Mouse (Mus musculus): ENCODE measurements around the gene Pttg1ip.

Pttg1ip gene

GRCm38 (mm10) chr10:77608589-77608988 lies 27.1 kb downstream of the Pttg1ip start:
- DNase-seq, result no peak

DNA sequence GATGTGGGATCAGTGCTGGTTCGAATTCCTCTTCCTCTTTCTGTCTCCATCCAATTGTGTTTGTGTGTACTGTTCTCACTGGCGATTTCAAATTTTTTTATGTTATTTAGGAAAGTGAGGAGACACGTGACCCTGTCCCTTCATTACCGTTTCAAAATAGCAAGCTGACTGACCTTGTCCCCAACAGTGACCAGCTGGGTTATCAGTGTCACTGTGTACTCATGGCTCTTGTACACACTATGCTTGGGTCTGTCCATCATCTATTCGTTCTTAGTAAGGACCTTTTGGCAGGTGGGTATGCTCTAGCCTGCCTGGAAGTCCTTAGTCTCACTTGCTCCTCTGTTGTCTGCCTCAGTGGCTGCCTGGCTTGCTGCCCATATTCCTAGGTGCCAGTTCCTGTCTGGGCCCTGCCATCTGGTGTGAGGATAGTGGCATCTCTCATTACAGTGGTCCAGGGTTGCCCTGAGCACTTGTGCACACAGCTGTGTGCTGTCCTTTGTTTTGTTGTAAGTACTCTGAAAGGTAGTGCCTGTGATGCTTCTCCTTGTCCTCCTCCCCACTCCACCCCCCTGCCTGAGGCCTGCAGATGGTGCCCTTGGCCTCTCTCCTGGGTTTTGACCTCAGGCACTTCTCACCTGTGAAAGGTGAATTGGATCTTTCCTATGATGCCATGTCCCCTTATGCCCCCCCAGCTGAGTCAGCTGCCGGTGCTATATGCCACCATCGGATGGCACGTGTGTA lies 28.9 kb downstream of the Pttg1ip start:
- DNase-seq, result no peak

DNA sequence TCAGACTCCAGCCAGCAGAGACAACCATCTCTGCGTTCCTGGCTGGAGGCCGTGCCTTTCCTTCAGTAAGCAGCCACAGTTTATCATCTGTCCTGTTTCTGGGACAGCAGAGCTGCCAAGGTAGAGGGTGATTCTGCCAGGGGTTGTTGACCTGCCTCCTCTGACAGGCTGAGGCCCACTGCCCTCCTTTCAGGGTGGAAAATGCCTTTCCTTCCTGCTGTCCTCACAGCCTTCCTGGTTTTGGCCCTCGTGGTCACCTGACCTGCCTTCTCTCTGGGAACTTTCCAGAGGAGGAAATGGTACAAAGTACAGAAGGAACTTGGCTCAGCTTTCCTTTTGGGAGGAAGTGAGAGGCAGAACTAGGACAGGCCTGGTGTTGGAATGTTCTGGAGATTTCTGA lies 31.9 kb downstream of the Pttg1ip start:
- DNase-seq, result peak; percentile 70

DNA sequence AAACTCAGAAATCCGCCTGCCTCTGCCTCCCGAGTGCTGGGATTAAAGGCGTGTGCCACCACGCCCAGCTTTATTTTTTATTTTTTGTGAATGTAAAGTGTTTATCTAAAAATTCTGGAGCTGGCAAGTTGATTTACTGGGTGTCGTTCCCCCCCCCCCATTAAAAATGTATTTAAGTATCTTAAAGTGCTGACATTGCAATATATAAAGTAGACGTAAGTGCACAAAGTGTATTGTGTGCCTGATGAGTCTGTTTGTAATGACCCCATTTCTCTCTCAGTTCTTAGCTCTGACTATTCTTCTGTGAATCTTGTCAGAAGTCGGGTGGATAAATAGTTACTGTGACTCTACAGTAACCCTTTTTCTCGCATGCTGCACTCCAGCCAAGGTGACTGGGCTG lies 34.1 kb downstream of the Pttg1ip start:
- no peak for DNase-seq

DNA sequence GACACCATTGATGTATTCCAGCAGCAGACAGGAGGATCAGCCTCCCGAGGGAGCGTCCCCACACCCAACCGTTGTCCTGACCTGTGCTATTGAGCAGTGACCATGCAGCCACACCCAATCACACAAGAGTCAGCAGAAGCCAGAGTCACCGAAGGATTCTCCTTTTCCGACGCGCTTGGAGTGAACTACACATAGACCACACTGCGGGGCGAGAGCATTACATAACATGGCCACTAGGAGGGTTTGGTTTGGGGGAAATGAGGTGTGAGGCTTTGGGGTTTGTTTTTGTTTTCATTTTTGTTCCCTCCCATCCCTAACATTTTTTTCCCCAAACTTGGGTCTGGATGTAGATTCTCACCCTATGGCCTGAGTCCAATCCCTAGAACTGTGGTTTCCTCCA lies 34.6 kb downstream of the Pttg1ip start:
- no peak for DNase-seq

DNA sequence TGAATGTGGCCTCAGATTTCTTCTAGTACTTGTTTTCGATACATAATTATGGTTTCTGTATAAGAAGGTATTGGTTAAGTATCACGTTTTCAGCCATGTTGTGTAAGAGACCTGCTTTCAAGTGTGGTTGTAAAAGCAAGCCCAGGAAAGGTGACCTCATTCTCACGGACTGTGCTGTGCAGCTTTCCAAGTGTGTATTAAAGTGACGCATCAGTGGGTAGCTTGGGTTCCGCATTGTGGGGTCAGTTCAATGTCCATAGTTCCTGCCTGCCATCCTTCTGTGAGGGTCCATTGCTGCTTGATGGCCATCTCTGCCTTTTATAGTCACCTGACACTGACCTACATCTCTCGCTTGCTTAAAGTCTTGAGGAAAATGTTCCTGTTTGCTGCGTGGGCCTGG lies 35.4 kb downstream of the Pttg1ip start:
- DNase-seq, result no peak

DNA sequence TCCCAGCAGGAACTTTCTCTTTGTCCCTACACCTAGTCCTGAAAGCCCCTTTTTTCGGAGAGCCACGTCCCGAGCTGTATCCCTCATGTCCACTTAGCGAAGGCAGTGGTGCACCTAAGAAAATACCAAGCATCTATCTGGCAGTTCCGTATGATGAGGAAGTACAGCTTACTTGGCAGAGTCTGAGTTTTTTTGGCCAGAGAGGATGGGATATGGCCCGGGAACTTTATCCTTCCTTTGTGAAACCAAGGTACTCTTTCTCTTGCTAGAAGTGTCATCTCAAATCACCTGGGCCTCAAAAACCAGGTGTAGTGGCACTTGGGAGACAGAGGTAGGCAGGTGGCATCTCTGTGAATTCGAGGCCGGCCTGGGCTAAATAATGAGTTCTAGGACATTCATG lies 40.0 kb downstream of the Pttg1ip start:
- DNase-seq, result no peak

DNA sequence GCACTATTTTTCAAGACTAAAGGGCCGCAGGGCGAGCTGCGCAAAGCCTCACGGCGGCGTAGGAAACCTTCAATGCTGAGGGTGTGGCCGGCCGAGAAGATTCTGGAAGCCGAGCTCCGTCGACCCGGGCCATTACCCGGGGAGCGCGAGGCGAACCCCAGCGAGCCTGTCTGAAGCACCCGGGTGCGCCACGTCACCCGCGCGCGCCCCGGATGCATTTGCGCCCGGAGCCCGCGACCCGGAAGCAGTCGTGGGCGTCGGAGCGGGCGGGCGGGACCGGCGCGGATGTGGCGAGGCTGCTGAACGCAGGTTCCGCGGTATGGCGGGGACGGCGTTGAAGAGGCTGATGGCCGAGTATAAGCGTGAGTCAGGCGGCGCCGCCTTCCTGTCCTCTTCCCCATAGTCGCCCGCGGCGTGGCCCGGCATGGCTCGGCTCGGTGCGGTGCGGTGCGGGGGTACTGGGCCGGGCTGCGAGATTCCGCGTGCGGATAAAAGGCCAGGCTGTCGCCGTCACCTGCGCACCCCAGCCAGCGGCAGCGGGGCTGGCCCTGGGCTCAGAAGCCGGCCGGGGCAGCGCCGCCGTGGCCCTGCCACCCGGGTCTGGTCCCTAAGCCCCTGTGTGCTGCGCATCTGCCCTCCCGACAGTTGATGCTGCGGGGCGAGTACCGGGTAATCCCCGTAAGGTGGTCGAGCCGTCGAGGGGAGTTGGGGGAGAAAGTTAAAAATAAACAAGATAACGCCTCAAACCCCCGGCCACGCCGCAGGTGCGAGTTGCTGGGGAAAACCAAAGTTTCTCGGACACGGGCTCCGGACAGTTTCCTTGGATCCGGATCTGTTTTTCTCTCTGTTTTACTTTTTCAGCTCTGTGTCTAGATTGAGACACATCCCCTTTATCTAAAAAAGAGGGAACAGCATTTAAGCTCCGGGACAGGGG lies 40.8 kb downstream of the Pttg1ip start, which contains the start of gene Ube2g2:
Gene Ube2g2, plus strand, starts transcription at position 221 of the 934 bp plus-strand sequence.
- peak; percentile 94 for DNase-seq

DNA sequence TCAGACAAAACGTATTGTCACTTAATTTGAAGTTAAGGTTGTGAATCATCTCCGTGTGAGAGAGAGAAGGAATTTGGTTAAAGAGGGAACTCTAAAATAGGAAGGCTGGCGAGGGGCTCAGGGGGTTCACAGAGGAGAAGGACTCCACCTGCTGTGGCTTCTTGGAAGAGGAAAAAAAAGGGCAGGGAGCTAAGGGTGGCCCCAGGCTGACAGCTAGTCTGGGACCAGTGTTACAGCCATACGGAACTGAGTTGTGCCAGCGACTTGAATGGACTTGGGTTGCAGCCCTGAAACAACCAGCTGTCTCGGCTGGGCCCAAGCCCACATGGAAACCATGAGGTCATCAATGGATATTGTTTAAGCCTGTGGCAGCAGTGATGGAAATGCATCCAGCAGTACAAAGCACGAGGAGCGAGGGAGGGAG lies 41.6 kb downstream of the Pttg1ip start:
- DNase-seq, result peak; percentile 62

GRCm38 (mm10) chr10:77623639-77624400 lies 42.3 kb downstream of the Pttg1ip start:
- DNase-seq, result no peak

DNA sequence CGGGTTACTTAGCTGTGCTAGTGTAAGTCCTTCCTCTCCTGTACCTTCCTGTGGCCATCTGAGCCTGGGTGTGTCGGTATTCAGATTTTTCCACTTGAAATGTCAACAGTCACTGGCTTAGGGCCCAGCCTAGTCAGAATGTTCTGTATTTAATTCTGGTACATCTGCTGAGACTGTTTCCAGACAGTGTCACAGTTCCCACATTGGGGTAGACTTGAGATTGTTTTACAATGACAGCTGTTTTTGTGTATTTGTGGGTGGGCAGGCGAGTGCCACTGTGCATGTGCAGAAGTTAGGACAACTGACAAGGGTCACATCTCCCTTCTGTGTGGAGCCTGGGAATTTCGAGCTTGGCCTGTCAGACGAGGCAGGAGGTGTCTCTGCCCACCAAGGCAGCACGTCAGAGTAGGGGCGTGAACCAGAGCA lies 43.1 kb downstream of the Pttg1ip start:
- DNase-seq, result peak; percentile 79

DNA sequence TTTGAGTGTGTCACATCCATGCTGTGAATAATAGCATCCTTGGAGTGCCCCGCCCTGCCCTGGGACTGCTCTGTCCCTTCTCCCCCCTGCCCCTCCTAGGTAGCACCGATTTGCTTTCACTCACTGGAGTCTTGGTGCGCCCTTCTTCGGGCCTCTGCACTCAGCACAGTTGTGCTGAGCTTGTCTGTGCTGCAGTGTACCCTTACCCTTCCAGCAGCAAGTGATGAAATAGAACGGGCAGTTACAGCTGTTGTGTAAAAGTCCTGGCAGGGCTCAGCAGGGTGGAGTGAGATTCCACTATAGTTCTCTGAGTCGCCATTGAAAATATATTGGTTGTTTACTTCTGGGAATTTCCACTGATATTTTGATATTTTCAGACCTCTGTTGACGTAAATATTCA lies 44.5 kb downstream of the Pttg1ip start:
- no peak for DNase-seq

DNA sequence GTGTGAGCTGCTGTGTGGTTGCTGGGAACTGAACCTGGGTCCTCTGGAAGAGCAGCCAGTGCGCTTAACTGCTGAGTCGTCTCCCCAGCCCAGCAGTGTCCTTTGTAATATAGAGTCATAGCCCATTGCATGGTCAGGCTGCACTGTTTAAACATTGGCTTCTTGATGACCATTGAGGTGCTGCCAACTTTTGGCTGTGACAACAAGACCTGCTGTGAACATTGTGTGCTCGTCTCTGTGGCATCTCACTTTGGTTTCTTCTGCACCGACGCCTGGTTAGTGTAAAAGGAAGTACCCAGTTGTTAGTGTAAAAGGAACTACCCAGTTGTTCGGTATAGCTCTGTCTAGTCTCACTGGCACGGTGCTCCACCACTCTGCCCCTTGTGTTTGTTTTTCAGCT lies 45.1 kb downstream of the Pttg1ip start:
- DNase-seq, result peak; percentile 30

DNA sequence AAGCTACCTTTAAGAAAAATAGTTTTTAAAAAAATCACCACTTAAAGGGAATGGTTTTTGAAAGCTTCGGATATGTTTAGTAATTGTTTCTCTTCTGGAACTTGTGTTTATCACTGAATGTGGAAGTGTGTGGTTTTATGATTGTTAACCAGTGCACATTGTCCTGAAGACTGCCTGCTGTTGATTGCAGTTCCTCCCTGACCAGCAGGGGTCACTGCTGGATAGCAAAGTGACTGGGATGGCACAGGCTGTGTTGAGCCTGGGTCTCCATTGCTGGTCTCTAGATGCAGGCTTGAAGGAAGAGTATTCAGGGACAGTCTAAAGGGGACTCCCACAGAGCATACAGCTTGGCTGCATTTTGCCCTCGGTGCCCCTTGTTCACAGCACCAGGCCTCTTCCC lies 46.0 kb downstream of the Pttg1ip start:
- peak; percentile 86 for DNase-seq

- DNase-seq, result no peak
These were observed 47.6 kb downstream of the Pttg1ip start for GRCm38 (mm10) chr10:77629163-77629562.

DNA sequence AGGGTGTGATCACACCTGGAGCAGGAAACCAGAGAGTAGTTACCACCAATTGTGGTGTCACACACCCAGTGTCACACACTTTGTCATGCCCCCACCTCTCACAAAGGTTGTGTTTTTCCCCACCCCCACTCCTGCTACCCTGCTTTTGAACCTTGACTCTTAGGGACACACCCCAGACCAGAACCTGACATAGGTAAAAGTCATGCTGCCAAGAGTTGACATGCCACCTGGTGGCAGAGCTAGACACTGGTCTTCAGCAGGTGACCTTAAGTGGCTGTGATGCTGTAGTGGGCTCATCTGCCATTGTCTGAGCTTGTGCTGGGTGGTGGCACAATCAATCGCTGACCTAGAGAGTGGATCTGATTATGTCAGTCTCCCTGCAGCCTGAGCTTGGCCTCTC lies 48.5 kb downstream of the Pttg1ip start:
- no peak for DNase-seq

DNA sequence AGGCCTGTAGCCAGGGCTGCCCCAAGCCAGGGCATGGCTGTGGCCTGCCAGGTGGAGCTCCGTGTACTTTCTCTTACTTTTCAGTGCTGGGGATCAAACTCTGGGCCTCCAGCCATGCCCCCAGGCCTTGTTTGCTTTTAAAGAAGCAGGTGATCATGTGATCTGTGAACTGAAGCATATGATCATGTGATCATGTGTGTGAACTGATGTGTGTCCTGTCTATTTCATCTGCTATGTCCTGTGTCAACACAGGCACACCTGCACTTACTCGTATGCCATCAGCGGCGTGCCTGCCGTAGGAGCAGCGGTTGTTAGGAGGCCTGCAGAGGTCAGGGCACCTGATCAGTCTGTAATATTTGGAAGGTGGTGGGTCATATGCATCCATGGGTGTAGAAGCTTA lies 52.5 kb downstream of the Pttg1ip start:
- DNase-seq, result no peak

GRCm38 (mm10) chr10:77634452-77635231 lies 53.1 kb downstream of the Pttg1ip start:
- DNase-seq, result no peak

DNA sequence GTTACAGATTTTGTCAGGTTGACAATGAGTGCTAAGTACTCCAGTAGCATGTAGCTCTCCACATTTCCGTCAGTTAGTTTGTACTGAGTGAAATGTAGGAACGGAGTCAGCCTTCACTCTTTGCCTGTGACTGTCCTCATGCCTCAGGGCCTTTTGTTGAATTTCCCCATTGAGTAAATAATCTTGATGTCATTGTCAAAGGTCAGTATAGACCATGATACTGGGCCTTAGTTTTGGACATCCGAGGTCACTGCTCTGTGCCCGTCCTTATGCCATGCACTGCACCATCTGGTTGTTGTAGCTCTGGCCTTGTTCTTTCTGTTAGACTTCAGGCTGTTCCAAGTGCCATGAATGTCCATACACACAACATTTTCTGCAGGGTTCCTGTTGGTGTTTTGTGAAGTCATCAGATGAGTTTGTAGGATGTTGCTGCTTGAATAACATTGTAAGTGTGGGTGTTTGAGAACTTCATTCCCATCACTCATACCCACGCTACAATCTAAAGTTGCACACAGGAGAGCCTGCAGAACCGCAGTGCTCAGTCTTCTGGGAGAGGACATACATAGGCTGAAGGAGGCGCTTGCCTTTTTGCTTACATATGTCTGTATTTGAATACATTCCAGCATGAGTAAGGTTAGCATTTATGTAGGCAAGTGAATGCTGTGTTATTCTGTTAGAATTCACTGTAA lies 54.9 kb downstream of the Pttg1ip start:
- no peak for DNase-seq

GRCm38 (mm10) chr10:77638956-77639355 lies 57.4 kb downstream of the Pttg1ip start:
- no peak for DNase-seq

DNA sequence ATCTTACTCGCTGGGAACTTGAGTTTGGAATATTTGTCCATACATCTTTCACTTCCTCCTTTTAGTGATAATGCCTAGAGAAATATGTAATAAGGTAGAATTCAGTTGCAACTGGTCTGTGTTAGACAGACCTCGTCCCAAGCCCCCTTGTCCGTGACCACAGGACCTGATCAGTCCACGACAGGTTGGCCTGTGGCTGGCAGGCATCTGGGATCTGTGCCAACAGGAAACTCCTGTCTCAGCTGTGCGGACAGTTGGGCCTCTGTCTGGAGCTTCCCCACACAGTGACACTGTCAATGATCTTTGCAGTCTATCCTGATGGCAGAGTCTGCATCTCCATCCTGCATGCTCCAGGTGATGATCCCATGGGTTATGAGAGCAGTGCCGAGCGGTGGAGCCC lies 61.6 kb downstream of the Pttg1ip start:
- no peak for DNase-seq

DNA sequence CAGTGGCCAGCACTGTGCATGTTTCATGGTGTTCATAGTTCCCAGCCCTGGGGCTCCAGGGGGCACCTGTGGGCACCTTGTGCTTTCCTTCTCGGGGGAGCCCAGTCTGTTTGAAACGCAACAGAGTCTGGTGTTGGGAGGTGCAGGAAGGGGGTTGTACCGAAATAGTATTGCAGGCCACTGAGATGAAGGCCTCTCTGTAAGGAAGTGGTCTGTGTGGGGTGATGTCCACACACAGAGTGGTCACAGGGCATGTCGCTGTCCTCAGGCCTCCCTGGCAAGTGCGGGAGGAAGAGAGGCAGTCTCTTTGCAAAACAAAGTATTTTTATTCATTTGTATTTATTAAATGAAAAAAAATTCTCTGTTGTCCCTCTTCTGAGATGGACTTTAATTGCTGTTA lies 64.1 kb downstream of the Pttg1ip start:
- DNase-seq, result no peak

Data from lung, postnatal 14 days (tissue).